Mouse (Mus musculus): Measurements from ENCODE around the gene Spns3.

DNA sequence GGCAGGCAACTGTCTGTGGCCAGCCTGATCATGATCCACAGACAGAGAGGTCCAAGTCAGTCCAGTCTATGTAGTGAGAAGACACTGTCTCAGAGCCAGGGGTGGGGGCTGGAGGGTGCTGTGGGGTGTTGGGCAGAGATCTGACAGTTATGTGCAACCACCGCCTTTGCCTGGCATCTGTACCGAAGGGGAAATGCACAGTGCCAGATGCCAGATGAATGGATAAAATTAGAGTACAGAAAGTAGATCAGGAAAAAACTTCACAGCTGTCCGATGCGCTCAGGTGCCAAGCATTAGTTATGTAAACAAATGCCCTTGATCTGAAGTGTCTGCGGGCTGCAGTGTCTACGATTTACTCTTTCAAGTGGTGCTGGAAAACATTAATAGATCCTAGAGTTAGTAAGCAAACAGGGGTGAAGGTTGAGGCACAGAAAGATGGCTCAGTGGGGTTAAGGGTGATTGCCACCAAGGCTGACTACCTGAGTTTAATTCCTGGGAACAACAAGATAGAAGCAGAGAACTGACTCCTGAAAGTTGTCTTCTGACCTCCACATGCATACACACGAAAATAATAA lies 1.3 kb upstream of the Spns3 start:
- TF ChIP-seq CTCF (IDR thresholded peaks at IDR 0.05; ENCODE audit: low read depth) (no peak), EP300 (IDR thresholded peaks at IDR 0.05; ENCODE audit: low read depth) (no peak)

Data from heart, postnatal 0 days (tissue).